Mouse (Mus musculus): ENCODE measurements around the gene Ggta1.

DNA sequence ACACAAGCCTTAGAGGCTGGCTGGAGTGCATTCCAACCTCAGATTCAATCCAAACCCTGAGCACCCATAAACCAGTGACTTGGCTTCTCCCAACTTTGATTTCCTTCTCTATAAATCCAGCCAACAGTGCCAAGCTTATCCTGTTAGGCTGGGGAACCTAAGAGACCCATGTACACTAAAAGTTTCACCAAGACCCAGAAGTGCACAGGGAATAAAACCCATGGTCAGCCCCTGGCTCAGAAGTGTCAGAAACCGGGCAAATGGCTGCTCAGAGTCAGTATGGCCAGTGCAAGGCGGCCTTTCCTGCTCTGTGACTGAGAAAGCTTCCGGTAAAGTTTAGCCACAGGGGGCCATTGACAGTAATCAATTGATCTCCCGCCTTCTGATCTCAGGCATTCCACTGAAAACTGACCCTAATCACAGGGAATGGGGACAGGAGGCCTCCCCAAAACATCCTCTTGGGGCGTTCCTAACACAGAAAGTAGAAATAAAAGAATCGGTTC is 2.6 kb downstream of the Ggta1 start:
- TF ChIP-seq CTCF (IDR thresholded peaks at IDR 0.05; ENCODE audit: low read depth) (no peak), EP300 (IDR thresholded peaks at IDR 0.05; ENCODE audit: low read depth) (no peak)

Measured in heart, postnatal 0 days (tissue).